Mouse (Mus musculus): Measurements from ENCODE around the gene Fndc9.

DNA sequence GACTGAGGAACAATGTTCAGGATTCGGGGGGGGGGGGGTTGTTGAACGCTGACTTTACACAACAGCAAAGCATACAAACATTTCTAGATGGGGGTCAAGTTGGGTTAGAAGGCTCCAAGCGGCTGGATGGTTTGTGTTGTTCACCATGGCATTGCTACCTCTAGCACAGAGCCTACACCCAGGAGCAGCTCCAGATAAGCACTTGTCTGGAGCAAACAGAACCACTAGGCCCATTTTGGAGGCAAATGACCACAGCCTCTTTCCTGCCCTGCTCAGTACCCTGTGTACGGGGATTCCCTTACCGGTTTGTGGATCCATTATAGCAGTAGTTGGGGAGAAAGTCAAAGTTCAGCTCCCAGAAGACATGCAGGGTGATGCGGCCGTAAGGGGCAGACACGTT is 6.7 kb downstream of the Fndc9 start:
- TF ChIP-seq CTCF (IDR thresholded peaks at IDR 0.05; ENCODE audit: low read depth) (no peak), EP300 (IDR thresholded peaks at IDR 0.05; ENCODE audit: low read depth) (no peak)

Measured in heart, postnatal 0 days (tissue).